Mouse (Mus musculus): Measurements from ENCODE around the gene Shisa5.

Shisa5 gene

GRCm38 (mm10) chr9:109055271-109056030 is 17.1 kb downstream of the Shisa5 start:
- no peak for DNase-seq

- DNase-seq, result no peak
Observed at GRCm38 (mm10) chr9:109056081-109056690, 17.8 kb downstream of the Shisa5 start.

GRCm38 (mm10) chr9:109056916-109057315 is 18.6 kb downstream of the Shisa5 start:
- DNase-seq, result no peak

- DNase-seq, result no peak
Observed at GRCm38 (mm10) chr9:109057543-109057942, 19.2 kb downstream of the Shisa5 start.

GRCm38 (mm10) chr9:109058006-109058765 is 19.8 kb downstream of the Shisa5 start:
- DNase-seq, result no peak

- peak; percentile 88 for DNase-seq
Observed at GRCm38 (mm10) chr9:109059136-109059903, 21.0 kb downstream of the Shisa5 start, which contains the start of gene Trex1. TSS of gene Trex1 (minus strand) at chr9:109059734.

GRCm38 (mm10) chr9:109060184-109060897 is 22.0 kb downstream of the Shisa5 start:
- no peak for DNase-seq

- DNase-seq, result no peak
Observed at GRCm38 (mm10) chr9:109060898-109061295, 22.5 kb downstream of the Shisa5 start.

GRCm38 (mm10) chr9:109068095-109068735 is 29.9 kb downstream of the Shisa5 start:
- no peak for DNase-seq

- peak; percentile 94 for DNase-seq
Observed at GRCm38 (mm10) chr9:109073661-109074573, 35.6 kb downstream of the Shisa5 start, which contains the start of gene Atrip. TSS of gene Atrip (minus strand) at chr9:109074124.

- peak; percentile 71 for DNase-seq
Observed at GRCm38 (mm10) chr9:109080516-109080915, 42.2 kb downstream of the Shisa5 start.

GRCm38 (mm10) chr9:109081749-109082123 is 43.4 kb downstream of the Shisa5 start:
- DNase-seq, result no peak

GRCm38 (mm10) chr9:109082124-109082800 is 43.9 kb downstream of the Shisa5 start, which contains the start of the genes Ccdc51 and Tma7:
TSS of gene Ccdc51 (plus strand) at chr9:109082493.
TSS of gene Tma7 (minus strand) at chr9:109082587.
- DNase-seq, result peak; percentile 95

- peak; percentile 73 for DNase-seq
Observed at GRCm38 (mm10) chr9:109084922-109085321, 46.6 kb downstream of the Shisa5 start.

GRCm38 (mm10) chr9:109087987-109088386 is 49.6 kb downstream of the Shisa5 start:
- DNase-seq, result peak; percentile 69

GRCm38 (mm10) chr9:109090446-109090845 is 52.1 kb downstream of the Shisa5 start:
- peak; percentile 72 for DNase-seq

GRCm38 (mm10) chr9:109091802-109092201 is 53.4 kb downstream of the Shisa5 start:
- DNase-seq, result no peak

- DNase-seq, result no peak
Observed at GRCm38 (mm10) chr9:109092799-109093198, 54.4 kb downstream of the Shisa5 start.

- peak; percentile 26 for DNase-seq
Observed at GRCm38 (mm10) chr9:109093786-109094552, 55.6 kb downstream of the Shisa5 start.
